35 mouse cellular contexts compared by ENCODE assay signal in the genomic region with DNA sequence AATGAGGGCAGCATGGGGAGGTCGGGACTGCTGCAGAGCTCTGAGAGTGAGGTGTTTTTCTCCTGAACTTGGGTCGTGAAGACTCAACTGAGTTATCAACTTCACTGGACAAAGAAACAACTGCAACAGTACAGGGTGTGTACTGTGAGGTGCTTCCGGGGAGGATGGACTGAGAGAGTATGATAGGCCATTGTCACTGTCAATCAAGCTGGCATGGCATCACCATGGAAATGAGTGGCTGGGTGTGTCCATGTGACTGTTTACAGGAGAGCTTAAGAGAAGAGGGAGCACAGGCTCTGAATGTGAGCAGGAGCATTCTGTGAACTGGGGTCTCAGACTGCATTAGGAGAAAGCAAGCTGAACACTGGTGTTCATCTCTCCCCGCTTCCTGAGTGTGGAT.
"Had no signal": no experiment of that assay in that cellular context is flagged by ENCODE, and none has a peak within 500 bp of the region (broad histone marks: within the 10 kb centered on the region; RNA-seq: fewer than 3 reads in every experiment).

No protein-coding gene starts in this region.

- H3K9ac ChIP-seq: heart, embryonic 12.5 days; heart, embryonic 13.5 days; heart, embryonic 15.5 days; hindbrain, embryonic 12.5 days; hindbrain, embryonic 13.5 days; hindbrain, embryonic 14.5 days; hindbrain, embryonic 15.5 days; intestine, embryonic 15.5 days; kidney, embryonic 15.5 days had no signal

- H3K27me3 ChIP-seq: heart, embryonic 12.5 days; heart, embryonic 13.5 days; heart, embryonic 15.5 days; hindbrain, embryonic 12.5 days; hindbrain, embryonic 13.5 days; hindbrain, embryonic 15.5 days; intestine, embryonic 15.5 days; kidney, embryonic 15.5 days had no signal

- H3K9me3 ChIP-seq: heart, embryonic 10.5 days; heart, embryonic 12.5 days; heart, embryonic 13.5 days; heart, embryonic 15.5 days; hindbrain, embryonic 10.5 days; hindbrain, embryonic 12.5 days; hindbrain, embryonic 13.5 days; hindbrain, embryonic 15.5 days; intestine, embryonic 15.5 days; kidney, embryonic 15.5 days had no signal

- DNase-seq: heart, postnatal 10 days; heart, postnatal 14 days; heart, postnatal 36 days; heart, postnatal 4 days; kidney, adult 11 months; kidney, adult 18-20 months; kidney, adult 2 months; kidney, adult 8-10 months; kidney, adult 9 months; kidney, postnatal 10 days; kidney, postnatal 14 days; kidney, postnatal 25 days; kidney, postnatal 36 days; kidney, postnatal 4 days; layer of hippocampus, adult 9-11 months; layer of hippocampus, postnatal 36 days had no signal

- ATAC-seq: hindbrain, postnatal 0 days; inflammation-experienced regulatory T-cells, adult 6 months; intestine, embryonic 15.5 days; intestine, embryonic 16.5 days; intestine, postnatal 0 days had no signal

- H3K4me1 ChIP-seq: heart, embryonic 10.5 days; heart, embryonic 12.5 days; heart, embryonic 13.5 days; heart, embryonic 15.5 days; hindbrain, embryonic 15.5 days; intestine, embryonic 15.5 days; kidney, embryonic 15.5 days had no signal

- H3K4me3 ChIP-seq: heart, embryonic 10.5 days; heart, embryonic 12.5 days; heart, embryonic 13.5 days; heart, embryonic 15.5 days; hindbrain, embryonic 10.5 days; hindbrain, embryonic 12.5 days; hindbrain, embryonic 13.5 days; hindbrain, embryonic 15.5 days; intestine, embryonic 15.5 days; kidney, embryonic 15.5 days; layer of hippocampus, adult 2 months; left cerebral cortex, adult 2 months had no signal

- H3K4me2 ChIP-seq: heart, embryonic 11.5 days; heart, embryonic 12.5 days; heart, embryonic 13.5 days; heart, embryonic 15.5 days; hindbrain, embryonic 12.5 days; hindbrain, embryonic 13.5 days; hindbrain, embryonic 14.5 days; hindbrain, embryonic 15.5 days; intestine, embryonic 15.5 days; kidney, embryonic 15.5 days had no signal

- H3K27ac ChIP-seq: heart, embryonic 10.5 days; heart, embryonic 13.5 days; heart, embryonic 15.5 days; hindbrain, embryonic 10.5 days; hindbrain, embryonic 12.5 days; hindbrain, embryonic 13.5 days; hindbrain, embryonic 14.5 days; hindbrain, embryonic 15.5 days; hindbrain, postnatal 0 days; intestine, embryonic 15.5 days; kidney, embryonic 15.5 days; kidney, postnatal 0 days; layer of hippocampus, adult 2 months; left cerebral cortex, adult 2 months had no signal

- H3K36me3 ChIP-seq: heart, embryonic 10.5 days; heart, embryonic 12.5 days; heart, embryonic 13.5 days; heart, embryonic 15.5 days; hindbrain, embryonic 10.5 days; hindbrain, embryonic 12.5 days; hindbrain, embryonic 13.5 days; hindbrain, embryonic 15.5 days; intestine, embryonic 15.5 days; kidney, embryonic 15.5 days had no signal
